Mouse (Mus musculus) kidney, embryonic 15.5 days (tissue): ENCODE data around the gene Stx18. TPM values are rescaled to one million over a fixed set of nuclear protein-coding genes. Genes with fewer than 3 reads are reported as not detected.

Experiments used
- ATAC-seq: fragments of 200-750 bp; cut with Nextera tagmentation; replicated peaks from 2 replicates; pipeline ENCODE4 v1.8.0; 2017; ENCODE audit warnings: moderate TSS enrichment; ENCODE audit not compliant: low FRiP score
- H3K27ac ChIP-seq: fragments of 300-500 bp; sonication (generic); 2 replicates; pipeline ENCODE4 v1.5.1; 2015; ENCODE audit warnings: mild to moderate bottlenecking, inconsistent platforms
- H3K27me3 ChIP-seq: fragments of 300-500 bp; sonication (generic); 2 replicates; pipeline ENCODE4 v1.6.1; 2015; ENCODE audit warnings: inconsistent platforms
- H3K36me3 ChIP-seq: fragments of 300-500 bp; sonication (generic); 2 replicates; pipeline ENCODE4 v1.6.1; 2015; ENCODE audit warnings: inconsistent platforms
- H3K4me1 ChIP-seq: fragments of 300-500 bp; sonication (generic); 2 replicates; pipeline ENCODE4 v1.6.1; 2015; ENCODE audit warnings: inconsistent platforms
- H3K4me2 ChIP-seq: fragments of 300-500 bp; sonication (generic); 2 replicates; pipeline ENCODE4 v1.6.1; 2015; ENCODE audit warnings: moderate library complexity, mild to moderate bottlenecking, inconsistent platforms
- H3K4me3 ChIP-seq: fragments of 300-500 bp; sonication (generic); replicated peaks from 2 replicates; pipeline ENCODE4 v1.5.1; 2015; ENCODE audit warnings: mild to moderate bottlenecking, inconsistent platforms
- H3K9ac ChIP-seq: fragments of 300-500 bp; sonication (generic); 2 replicates; pipeline ENCODE4 v1.6.1; 2015; ENCODE audit warnings: mild to moderate bottlenecking, inconsistent platforms
- H3K9me3 ChIP-seq: fragments of 300-500 bp; sonication (generic); replicated peaks from 2 replicates; pipeline ENCODE4 v1.6.1; 2016; ENCODE audit warnings: inconsistent platforms
- WGBS: fragments of 180-500 bp; shearing (Covaris S2); methylation state at CpG from one replicate; pipeline ENCODE4 v1.1.7; 2015; ENCODE audit warnings: mixed read lengths; 5-methylcytosine and 5-hydroxymethylcytosine counted together
- polyA plus RNA-seq: library from polyadenylated mRNA; unstranded; fragments of >200 nt; fragmentation: Nextera tagmentation; extraction: Ambion mirVana; gene quantifications from 2 replicates; pipeline ENCODE4 v1.2.1, GENCODE M21; 2015

Gene Stx18
- polyA plus RNA-seq, 1 experiment from 2014 or later = 43.6 TPM

DNA sequence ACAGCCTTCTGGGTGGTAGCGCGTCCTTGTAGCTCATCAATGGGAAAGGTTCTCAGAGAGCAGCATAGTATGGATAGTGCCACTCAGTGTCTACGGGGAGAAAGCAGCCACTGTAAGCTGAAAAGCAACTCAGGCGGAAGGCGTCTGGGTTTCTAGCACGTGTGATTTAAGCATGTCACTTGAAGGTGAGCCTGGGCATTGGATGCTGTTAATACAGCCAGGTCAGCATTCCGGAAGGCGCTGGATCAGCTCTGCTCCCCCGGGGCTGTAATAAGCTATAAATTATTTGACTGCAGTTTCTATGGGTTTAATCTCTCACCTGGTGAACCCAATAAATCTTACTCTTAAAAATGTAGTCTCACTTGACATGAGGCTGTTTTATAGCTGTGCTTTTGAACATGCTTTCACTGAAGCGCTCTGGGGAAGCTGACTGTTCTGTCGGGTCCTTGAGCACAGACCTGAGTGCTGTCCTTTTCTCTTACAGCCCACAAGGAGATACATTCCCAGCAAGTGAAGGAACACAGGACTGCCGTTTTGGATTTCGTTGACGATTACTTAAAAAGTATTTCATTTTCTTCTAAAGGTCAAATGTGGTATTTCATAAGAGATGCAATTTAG is 67.6 kb downstream of the Stx18 start:
- H3K9me3 ChIP-seq = no peaks in the 10 kb centered on the region
- peaks cover 50% of the 10 kb centered on the region for H3K36me3 ChIP-seq
- no peak overlapping the region for H3K27ac ChIP-seq
- H3K27me3 ChIP-seq = no peaks in the 10 kb centered on the region
- H3K4me2 ChIP-seq = no peak overlapping the region
- H3K4me1 ChIP-seq = no peaks in the 10 kb centered on the region
- no peak for ATAC-seq
- H3K9ac ChIP-seq = no peak overlapping the region
- no peak overlapping the region for H3K4me3 ChIP-seq
- WGBS = 40% methylated on average over 14 of the region's 14 CpGs

DNA sequence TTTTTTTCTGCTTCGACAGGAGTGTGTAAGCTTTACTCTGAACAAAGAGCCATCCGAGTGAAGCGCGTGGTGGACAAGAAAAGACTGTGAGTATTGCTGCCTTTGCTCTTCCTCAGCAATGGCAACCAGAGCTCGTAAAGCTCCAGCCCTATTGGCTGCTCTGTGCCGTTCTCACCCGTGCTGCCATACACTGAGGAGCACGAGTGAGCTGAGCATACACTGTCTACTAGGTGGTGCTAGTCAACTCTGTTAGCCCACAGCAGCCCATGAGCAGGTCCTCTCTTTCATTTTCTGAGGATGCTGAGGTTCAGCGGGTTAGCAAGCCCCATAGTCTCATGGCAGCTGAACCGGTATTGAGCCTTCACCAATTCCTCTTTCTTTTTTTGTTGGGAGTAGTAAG is 68.3 kb downstream of the Stx18 start:
- no peak overlapping the region for H3K4me2 ChIP-seq
- no peak overlapping the region for H3K27ac ChIP-seq
- peaks cover 50% of the 10 kb centered on the region for H3K36me3 ChIP-seq
- H3K4me1 ChIP-seq = no peaks in the 10 kb centered on the region
- WGBS = 74% methylated on average over 10 of the region's 10 CpGs
- no peak overlapping the region for H3K9ac ChIP-seq
- no peak for ATAC-seq
- no peaks in the 10 kb centered on the region for H3K27me3 ChIP-seq
- H3K4me3 ChIP-seq = no peak overlapping the region
- no peaks in the 10 kb centered on the region for H3K9me3 ChIP-seq

DNA sequence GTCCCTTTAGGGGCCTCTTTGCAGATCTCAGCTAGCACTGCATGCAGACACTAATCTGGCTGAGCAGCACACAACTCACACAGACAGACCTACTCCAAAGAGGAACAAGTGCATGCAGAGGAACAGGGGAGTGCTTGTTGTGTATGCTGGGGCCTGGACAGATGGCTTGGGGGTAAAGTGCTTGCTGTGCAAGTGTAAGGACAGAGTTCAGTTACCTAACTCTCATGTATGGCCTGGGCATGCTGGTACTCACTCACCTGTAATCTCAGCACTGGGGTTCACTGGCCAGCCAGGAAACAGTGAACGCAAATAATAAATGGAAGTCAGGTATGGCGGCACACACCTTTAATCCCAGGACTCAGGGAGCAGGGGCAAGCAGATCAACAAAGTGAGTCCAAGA is 76.0 kb downstream of the Stx18 start:
- no peaks in the 10 kb centered on the region for H3K4me1 ChIP-seq
- H3K27me3 ChIP-seq = no peaks in the 10 kb centered on the region
- no peaks in the 10 kb centered on the region for H3K9me3 ChIP-seq
- H3K4me3 ChIP-seq = no peak overlapping the region
- ATAC-seq = no peak
- WGBS = 95% methylated on average over 2 of the region's 2 CpGs
- no peak overlapping the region for H3K9ac ChIP-seq
- H3K36me3 ChIP-seq = peaks cover 52% of the 10 kb centered on the region
- H3K4me2 ChIP-seq = no peak overlapping the region
- no peak overlapping the region for H3K27ac ChIP-seq

DNA sequence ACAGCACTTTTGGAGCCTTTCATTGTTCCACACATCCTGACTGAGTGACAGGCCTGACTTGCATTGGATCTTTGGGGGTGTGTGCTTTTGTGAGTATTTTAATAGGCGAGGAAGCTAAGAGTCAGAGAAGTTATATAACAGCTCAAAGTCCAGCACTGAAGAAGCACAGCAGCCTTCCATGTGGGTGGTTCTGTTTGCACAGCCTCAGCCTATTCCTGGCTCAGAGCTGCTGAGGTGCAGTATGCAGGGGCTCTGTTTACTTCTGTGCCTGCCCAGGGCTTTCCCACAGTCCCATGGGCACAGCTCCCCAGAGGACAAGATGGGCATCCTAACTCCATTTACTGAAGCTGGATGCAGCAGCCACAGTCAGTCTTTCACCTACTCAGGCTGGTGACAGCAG is 78.5 kb downstream of the Stx18 start:
- Histone ChIP-seq H3K4me1 (no peaks in the 10 kb centered on the region), H3K27ac (no peak overlapping the region), H3K4me2 (no peak overlapping the region), H3K36me3 (peaks cover 40% of the 10 kb centered on the region), H3K9ac (no peak overlapping the region), H3K4me3 (no peak overlapping the region), H3K9me3 (no peaks in the 10 kb centered on the region), H3K27me3 (no peaks in the 10 kb centered on the region)
- WGBS = 92% methylated on average over 1 of the region's 1 CpGs
- no peak for ATAC-seq

DNA sequence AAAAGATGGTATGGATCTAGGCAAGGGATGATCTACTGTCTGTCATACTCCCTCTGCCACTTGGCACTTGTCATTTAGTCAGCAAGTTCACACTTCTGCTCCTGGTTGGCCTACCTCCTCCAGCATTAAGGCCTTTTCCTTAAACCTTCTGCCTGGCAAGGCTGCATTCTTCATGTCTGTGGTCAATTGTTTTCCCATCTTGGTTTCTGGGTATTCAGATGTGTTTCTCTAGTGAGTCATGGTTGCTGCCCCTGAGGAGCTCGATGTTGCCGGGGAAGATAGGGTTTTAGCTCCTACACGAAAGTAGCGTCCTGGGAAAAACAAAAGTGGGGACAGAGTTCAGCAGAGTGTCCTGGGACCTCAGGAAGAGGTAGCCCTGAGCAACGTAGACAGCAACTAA is 80.7 kb downstream of the Stx18 start:
- ATAC-seq = no peak

DNA sequence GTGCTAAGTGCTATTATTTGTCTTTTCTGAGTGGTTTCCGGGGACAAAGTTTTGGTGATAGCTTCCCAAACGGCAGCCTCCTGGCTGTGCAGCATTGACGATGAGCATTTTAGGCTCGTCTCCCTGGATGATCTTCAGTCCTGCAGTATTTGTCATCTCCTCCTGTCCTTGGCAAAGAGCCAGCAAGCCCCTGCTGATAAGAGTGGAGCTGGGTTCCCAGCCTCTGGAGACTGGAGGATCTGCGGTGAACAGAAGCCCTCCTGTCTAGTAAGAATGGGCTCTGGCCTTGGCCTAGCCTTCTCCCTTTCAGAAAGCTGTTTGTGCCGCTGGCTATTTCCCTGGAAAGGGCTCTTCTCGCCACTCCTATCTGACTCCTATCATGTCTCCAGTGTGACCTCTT is 83.2 kb downstream of the Stx18 start:
- Histone ChIP-seq H3K27ac (no peak overlapping the region), H3K4me1 (no peaks in the 10 kb centered on the region), H3K36me3 (peaks cover 28% of the 10 kb centered on the region), H3K4me2 (no peak overlapping the region), H3K27me3 (no peaks in the 10 kb centered on the region), H3K4me3 (no peak overlapping the region), H3K9ac (no peak overlapping the region), H3K9me3 (no peaks in the 10 kb centered on the region)
- ATAC-seq = no peak
- WGBS = 85% methylated on average over 7 of the region's 7 CpGs

More for the DNA sequence above, 80.7 kb downstream of the Stx18 start:
- Histone ChIP-seq H3K27ac (no peak overlapping the region), H3K9ac (no peak overlapping the region), H3K9me3 (no peaks in the 10 kb centered on the region), H3K36me3 (peaks cover 39% of the 10 kb centered on the region), H3K4me1 (no peaks in the 10 kb centered on the region), H3K4me3 (no peak overlapping the region), H3K4me2 (no peak overlapping the region), H3K27me3 (no peaks in the 10 kb centered on the region)
- 88% methylated on average over 5 of the region's 5 CpGs for WGBS

DNA sequence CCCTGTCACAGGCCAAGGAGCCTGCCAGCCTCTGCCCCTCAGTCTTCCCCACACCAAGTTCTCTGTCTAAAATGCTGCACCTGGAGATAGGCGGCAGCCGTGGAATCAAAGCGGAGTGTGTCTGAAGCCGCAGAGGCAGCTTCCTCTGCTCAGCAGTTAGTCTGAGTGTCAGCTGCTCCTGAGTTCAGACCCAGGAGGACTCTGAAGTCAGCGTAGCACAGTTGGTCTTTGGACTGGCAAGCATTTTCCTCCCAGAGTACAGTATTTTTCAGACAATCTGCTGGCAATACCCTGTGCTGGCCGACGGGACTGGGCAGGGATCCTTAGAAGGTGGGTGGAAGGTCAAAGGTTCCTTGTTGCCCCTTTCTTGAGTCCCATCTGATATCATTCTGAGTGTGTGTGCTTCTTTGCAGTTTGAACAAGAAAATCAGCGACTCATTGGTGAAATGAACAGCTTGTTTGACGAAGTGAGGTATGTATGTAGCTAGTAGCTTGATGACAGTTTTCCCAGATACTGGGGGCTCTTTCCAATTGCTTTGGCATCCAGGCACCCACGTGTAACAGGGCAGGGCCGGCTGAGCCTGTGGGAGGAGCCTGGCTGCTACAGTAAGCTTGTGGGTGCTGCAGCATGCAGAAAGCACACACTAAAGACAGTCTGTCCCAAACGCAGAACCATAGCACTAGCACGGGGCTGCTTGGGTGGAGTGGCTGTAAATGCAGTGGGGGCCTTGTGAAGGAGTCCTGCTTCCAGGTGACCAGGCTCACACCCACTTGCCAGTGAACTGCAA is 88.2 kb downstream of the Stx18 start:
- WGBS = 82% methylated on average over 13 of the region's 13 CpGs
- no peak for ATAC-seq

DNA sequence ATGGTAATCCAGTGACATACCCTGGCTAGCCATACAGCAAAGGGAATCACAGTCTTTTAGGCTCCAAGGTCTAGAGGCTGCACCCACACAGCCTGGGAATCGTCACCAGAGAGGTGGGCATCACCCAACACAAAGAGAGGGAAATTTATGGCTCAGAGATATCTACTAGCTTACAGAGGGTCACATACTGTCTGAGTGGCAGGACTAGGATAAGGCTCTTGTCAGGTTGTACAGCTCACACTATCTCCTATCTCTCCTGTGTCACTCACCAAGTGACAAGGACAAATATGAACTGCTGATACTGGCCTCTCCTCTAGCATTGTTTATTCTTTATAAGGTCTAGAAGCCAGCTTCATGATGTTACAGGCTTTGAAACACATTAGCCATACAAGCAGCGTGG is 90.8 kb downstream of the Stx18 start:
- Histone ChIP-seq H3K9ac (no peak overlapping the region), H3K36me3 (peaks cover 23% of the 10 kb centered on the region), H3K27me3 (no peaks in the 10 kb centered on the region), H3K27ac (no peak overlapping the region), H3K4me2 (no peak overlapping the region), H3K4me1 (no peaks in the 10 kb centered on the region), H3K9me3 (no peaks in the 10 kb centered on the region), H3K4me3 (no peak overlapping the region)
- no peak for ATAC-seq
- WGBS = 97% methylated on average over 2 of the region's 2 CpGs

More for the DNA sequence above, 88.2 kb downstream of the Stx18 start:
- Histone ChIP-seq H3K4me3 (no peak overlapping the region), H3K9me3 (no peaks in the 10 kb centered on the region), H3K36me3 (peaks cover 27% of the 10 kb centered on the region), H3K9ac (no peak overlapping the region), H3K4me1 (no peaks in the 10 kb centered on the region), H3K27me3 (no peaks in the 10 kb centered on the region), H3K27ac (no peak overlapping the region), H3K4me2 (no peak overlapping the region)

DNA sequence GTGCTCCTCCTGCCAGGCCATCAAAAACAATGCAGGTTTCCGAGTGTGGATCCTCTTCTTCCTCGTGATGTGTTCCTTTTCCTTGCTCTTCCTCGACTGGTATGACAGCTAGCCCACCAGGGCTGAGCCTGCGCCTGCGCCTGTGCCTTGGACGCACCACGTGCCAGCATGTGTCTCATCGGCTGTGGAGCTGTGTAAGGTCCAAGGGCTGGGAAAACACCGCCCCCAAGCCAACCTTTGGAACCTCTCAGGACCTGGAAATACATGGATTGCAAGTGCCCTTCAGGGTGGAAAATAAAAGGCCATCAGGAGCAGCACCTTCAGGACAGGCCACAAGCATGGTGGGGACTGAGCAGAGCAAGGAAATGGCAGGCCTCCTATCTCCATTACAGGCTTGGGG is 97.7 kb downstream of the Stx18 start:
- no peak for ATAC-seq
- no peaks in the 10 kb centered on the region for H3K9me3 ChIP-seq

DNA sequence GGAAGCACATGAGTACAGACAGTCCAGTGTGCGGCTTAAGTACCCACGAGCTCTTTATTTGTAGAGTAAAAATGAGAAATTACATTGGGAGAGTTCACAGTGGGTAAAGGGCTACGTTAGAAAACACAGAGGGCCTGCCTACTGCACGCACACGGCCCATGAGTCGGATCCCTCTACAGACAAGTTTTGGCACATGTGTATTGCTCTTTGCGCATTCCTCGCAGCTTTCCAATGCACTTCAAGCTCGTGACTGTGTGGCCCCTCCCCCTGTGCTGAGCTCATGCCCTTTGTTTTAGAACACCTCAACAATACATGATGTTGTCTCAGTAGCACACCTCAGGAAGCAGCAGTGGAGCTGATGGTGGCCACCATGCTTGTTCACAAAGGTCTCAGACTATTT is 98.6 kb downstream of the Stx18 start:
- Histone ChIP-seq H3K27ac (no peak overlapping the region), H3K4me1 (no peaks in the 10 kb centered on the region), H3K9me3 (no peaks in the 10 kb centered on the region), H3K4me2 (no peak overlapping the region), H3K27me3 (no peaks in the 10 kb centered on the region), H3K4me3 (no peak overlapping the region), H3K9ac (no peak overlapping the region), H3K36me3 (peaks cover 63% of the 10 kb centered on the region)
- ATAC-seq = no peak
- 90% methylated on average over 9 of the region's 9 CpGs for WGBS

More for the DNA sequence above, 97.7 kb downstream of the Stx18 start:
- no peaks in the 10 kb centered on the region for H3K4me1 ChIP-seq
- no peak overlapping the region for H3K4me3 ChIP-seq
- 95% methylated on average over 9 of the region's 9 CpGs for WGBS
- peaks cover 58% of the 10 kb centered on the region for H3K36me3 ChIP-seq
- no peak overlapping the region for H3K9ac ChIP-seq
- H3K27me3 ChIP-seq = no peaks in the 10 kb centered on the region
- H3K27ac ChIP-seq = no peak overlapping the region
- no peak overlapping the region for H3K4me2 ChIP-seq

DNA sequence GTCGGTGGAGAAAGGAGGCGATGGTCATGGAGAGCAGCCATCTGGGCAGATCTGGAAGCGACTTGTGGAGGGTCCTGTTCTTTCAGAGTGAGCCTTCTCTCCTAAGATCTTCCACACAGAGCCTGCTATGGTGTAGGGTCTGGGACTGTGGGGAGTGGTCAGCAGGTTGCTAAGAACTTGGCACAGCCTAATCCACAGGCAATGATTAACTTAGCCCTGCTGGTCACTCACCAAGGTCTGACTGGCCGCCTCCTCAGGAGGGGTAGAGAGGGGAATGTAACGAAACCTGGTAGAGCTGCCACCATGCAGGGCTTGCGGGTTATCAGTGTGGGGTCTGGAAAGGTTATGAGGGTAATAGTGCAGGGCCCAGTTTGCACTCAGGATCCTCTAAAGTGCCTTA is 102.4 kb downstream of the Stx18 start:
- no peaks in the 10 kb centered on the region for H3K4me1 ChIP-seq
- no peaks in the 10 kb centered on the region for H3K27me3 ChIP-seq
- H3K4me2 ChIP-seq = no peak overlapping the region
- H3K9ac ChIP-seq = no peak overlapping the region
- no peaks in the 10 kb centered on the region for H3K9me3 ChIP-seq
- peaks cover 78% of the 10 kb centered on the region for H3K36me3 ChIP-seq
- 78% methylated on average over 6 of the region's 6 CpGs for WGBS
- H3K27ac ChIP-seq = no peak overlapping the region
- no peak overlapping the region for H3K4me3 ChIP-seq
- peak; percentile 73; the same call in 1 of the 2 replicates for ATAC-seq

DNA sequence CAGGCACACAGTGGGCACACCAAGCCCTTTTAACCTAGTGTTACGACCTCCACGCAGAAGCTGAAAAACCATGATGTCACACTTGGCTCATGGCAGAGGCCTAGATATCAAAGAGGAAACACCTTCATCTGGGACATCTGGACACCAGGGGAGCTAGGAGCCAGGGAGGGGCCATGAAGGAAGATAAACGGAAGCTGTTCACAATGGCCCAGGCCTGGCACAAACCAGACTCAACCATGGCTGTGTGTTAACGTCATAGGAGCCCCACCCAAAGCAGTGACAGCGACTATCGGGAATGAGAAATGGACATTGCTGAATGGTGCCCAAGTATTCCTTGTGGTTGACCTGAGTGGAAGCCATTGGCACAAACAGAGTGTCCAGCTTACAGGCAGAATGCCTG is 108.0 kb downstream of the Stx18 start:
- WGBS = 84% methylated on average over 6 of the region's 6 CpGs
- H3K9ac ChIP-seq = no peak overlapping the region
- no peaks in the 10 kb centered on the region for H3K27me3 ChIP-seq
- H3K27ac ChIP-seq = no peak overlapping the region
- ATAC-seq = no peak
- H3K9me3 ChIP-seq = no peaks in the 10 kb centered on the region
- peaks cover 58% of the 10 kb centered on the region for H3K36me3 ChIP-seq
- no peaks in the 10 kb centered on the region for H3K4me1 ChIP-seq
- no peak overlapping the region for H3K4me2 ChIP-seq
- no peak overlapping the region for H3K4me3 ChIP-seq
